Mouse (Mus musculus): ENCODE measurements around the gene Olfr435. TPM values are rescaled to one million over a fixed set of nuclear protein-coding genes. Genes with fewer than 3 reads are reported as not detected.

The Olfr435 gene
- total RNA-seq, 2 experiments from 2014 or later = not detected

- TF ChIP-seq CTCF (IDR thresholded peaks at IDR 0.05) = no peak
- intact Hi-C loops (cut with DNase I) = no loop called here
- DNase-seq = no peak
Measured at GRCm38 (mm10) chr6:43247396-43247795, 50.5 kb downstream of the Olfr435 start.

GRCm38 (mm10) chr6:43252994-43253393 lies 56.0 kb downstream of the Olfr435 start:
- no peak overlapping the region for H3K27ac ChIP-seq
- no peak for TF ChIP-seq CTCF (IDR thresholded peaks at IDR 0.05)
- DNase-seq = no peak
- intact Hi-C loops (cut with DNase I) = no loop called here
- no peak overlapping the region for H3K4me3 ChIP-seq

More at GRCm38 (mm10) chr6:43247396-43247795, 50.5 kb downstream of the Olfr435 start:
- no peak overlapping the region for H3K27ac ChIP-seq
- H3K4me3 ChIP-seq = no peak overlapping the region

Other genes starting within 250 kb of the Olfr435 start
- gene Olfr444, start 248.1 kb upstream of the Olfr435 start, total RNA-seq (2021) = not detected
- not detected for gene Olfr441, start 90.8 kb upstream of the Olfr435 start, total RNA-seq (2021)
- not detected for gene Olfr237-ps1, start 50.6 kb upstream of the Olfr435 start, total RNA-seq (2021)
- gene Olfr437, start 33.9 kb upstream of the Olfr435 start, total RNA-seq (2021) = not detected
- gene Olfr13, start 25.0 kb upstream of the Olfr435 start, total RNA-seq (2021) = not detected
- not detected for gene Olfr434, start 15.9 kb downstream of the Olfr435 start, total RNA-seq (2021)
- not detected for gene Olfr47, start 34.4 kb downstream of the Olfr435 start, total RNA-seq (2021)
- 1 to 10 TPM; 2.9 to 3.1 TPM for gene Arhgef5, start 68.4 kb downstream of the Olfr435 start, total RNA-seq (2021)
- gene Nobox, start 112.4 kb downstream of the Olfr435 start, total RNA-seq (2021) = not detected

All from gastrocnemius, adult 2 months (tissue).